In genomic region chr5:43859663-43860062, GRCm38 (mm10) we compare ENCODE assay signal across 21 mouse cellular contexts. TPM values are rescaled to one million over a fixed set of nuclear protein-coding genes. Genes with fewer than 3 reads are reported as not detected.
DNase-seq lines count a peak whose midpoint lies in the region; ATAC-seq and TF ChIP-seq lines count a peak whose summit lies in the region.
"Had no signal": no experiment of that assay in that cellular context is flagged by ENCODE, and none has a peak within 500 bp of the region (broad histone marks: within the 10 kb centered on the region; RNA-seq: fewer than 3 reads in every experiment).

No protein-coding gene starts in this region.

- H3K36me3 ChIP-seq in heart, embryonic 13.5 days = no peaks in the 10 kb centered on the region
- peaks cover 7% of the 10 kb centered on the region for H3K36me3 ChIP-seq in heart, adult 2 months (ENCODE audit: control insufficient read depth, insufficient read depth, low read length)
- H3K36me3 ChIP-seq in MEL (ENCODE audit: control insufficient read depth in 1 of 2, insufficient read depth in 2 of 2, low read length in 2 of 2) = peaks cover 0 to 7% of the 10 kb centered on the region in 2 experiments; a peak in 2 of 4 replicates
- H3K36me3 ChIP-seq in small intestine, adult 2 months (ENCODE audit: control insufficient read depth, insufficient read depth, low read length) = no peaks in the 10 kb centered on the region
- no peaks in the 10 kb centered on the region for H3K36me3 ChIP-seq in liver, postnatal 0 days (replicated peaks; ENCODE audit: insufficient read depth, low read length)
- H3K36me3 ChIP-seq: embryonic facial prominence, embryonic 13.5 days; forebrain, embryonic 12.5 days; hindbrain, embryonic 10.5 days; hindbrain, embryonic 15.5 days had no signal

- no peak for ATAC-seq in heart, embryonic 13.5 days (ENCODE audit: extremely low read depth, insufficient number of reproducible peaks, low FRiP score, low TSS enrichment)
- ATAC-seq in liver, postnatal 0 days = no peak
- ATAC-seq: forebrain, embryonic 16.5 days had no signal

- H3K4me3 ChIP-seq in heart, embryonic 13.5 days = no peak overlapping the region
- H3K4me3 ChIP-seq in heart, adult 2 months = no peak overlapping the region
- H3K4me3 ChIP-seq in MEL (ENCODE audit: control insufficient read depth in 1 of 2, insufficient read depth in 1 of 2, low read depth in 2 of 2, low read length in 2 of 2) = no peak overlapping the region
- H3K4me3 ChIP-seq in small intestine, adult 2 months (ENCODE audit: low read depth, low read length) = no peak overlapping the region
- no peak overlapping the region for H3K4me3 ChIP-seq in liver, postnatal 0 days (ENCODE audit: low read depth, low read length)
- H3K4me3 ChIP-seq: embryonic facial prominence, embryonic 13.5 days; forebrain, embryonic 12.5 days; hindbrain, embryonic 10.5 days; hindbrain, embryonic 15.5 days had no signal

- H3K9me3 ChIP-seq in heart, embryonic 13.5 days = peaks cover 14% of the 10 kb centered on the region
- no peaks in the 10 kb centered on the region for H3K9me3 ChIP-seq in MEL (replicated peaks; ENCODE audit: insufficient read depth, low read length)
- H3K9me3 ChIP-seq in liver, postnatal 0 days (ENCODE audit: low read length) = no peaks in the 10 kb centered on the region
- H3K9me3 ChIP-seq: embryonic facial prominence, embryonic 13.5 days; forebrain, embryonic 12.5 days; hindbrain, embryonic 15.5 days had no signal

- no peak overlapping the region for H3K27ac ChIP-seq in heart, embryonic 13.5 days (replicated peaks)
- no peak overlapping the region for H3K27ac ChIP-seq in heart, adult 2 months
- no peak overlapping the region for H3K27ac ChIP-seq in MEL (ENCODE audit: control insufficient read depth, low read depth, low read length)
- peak overlapping the region; percentile 83 for H3K27ac ChIP-seq in small intestine, adult 2 months (ENCODE audit: insufficient read depth, low read depth, low read length)
- H3K27ac ChIP-seq in liver, postnatal 0 days (ENCODE audit: low read depth) = no peak overlapping the region
- H3K27ac ChIP-seq: embryonic facial prominence, embryonic 13.5 days; forebrain, embryonic 12.5 days; hindbrain, embryonic 10.5 days; hindbrain, embryonic 15.5 days had no signal

- TF ChIP-seq POLR2A in heart, adult 2 months (IDR thresholded peaks at IDR 0.05; ENCODE audit: insufficient read depth, low read depth, low read length) = no peak
- TF ChIP-seq POLR2A in MEL (IDR thresholded peaks at IDR 0.05; ENCODE audit: control insufficient read depth in 1 of 2, insufficient read depth in 1 of 2, low read depth in 1 of 2, low read length in 2 of 2, poor library complexity in 1 of 2) = no peak
- TF ChIP-seq POLR2A in small intestine, adult 2 months (IDR thresholded peaks at IDR 0.05; ENCODE audit: low read depth, low read length) = no peak

- peak overlapping the region; percentile 12; the same call in 1 of the 2 replicates for H3K4me2 ChIP-seq in heart, embryonic 13.5 days
- H3K4me2 ChIP-seq in liver, postnatal 0 days (ENCODE audit: low read depth, low read length) = no peak overlapping the region
- H3K4me2 ChIP-seq: embryonic facial prominence, embryonic 13.5 days; forebrain, embryonic 12.5 days; hindbrain, embryonic 15.5 days had no signal

- DNase-seq in heart, adult 2 months = no peak
- DNase-seq in MEL (ENCODE audit: low read depth, low spot score) (peak; percentile 21), ZHBTc4 (ENCODE audit: low read depth, low spot score) (peak; percentile 43)
- no peak for DNase-seq in liver, postnatal 0 days
- DNase-seq in testis, postnatal 10 days (ENCODE audit: low spot score) = no peak
- DNase-seq: adrenal gland, adult 2 months; adrenal gland, postnatal 25 days; cerebellum, adult 18-20 months; cerebellum, adult 9-11 months; cerebellum, postnatal 36 days; gastrocnemius, postnatal 10 days; heart, postnatal 10 days; kidney, adult 18-20 months had no signal

- 21% methylated on average over 8 of the region's 8 CpGs for WGBS in heart, embryonic 13.5 days
- WGBS in heart, adult 2 months = 39% methylated on average over 8 of the region's 8 CpGs
- WGBS in small intestine, adult 2 months = 29% methylated on average over 8 of the region's 8 CpGs
- 82% methylated on average over 8 of the region's 8 CpGs for WGBS in liver, postnatal 0 days (ENCODE audit: insufficient replicate concordance)

- no peak for TF ChIP-seq RAD21 in MEL (IDR thresholded peaks at IDR 0.05; ENCODE audit: low read depth, low read length)

- no peak overlapping the region for H3K9ac ChIP-seq in heart, embryonic 13.5 days
- no peak overlapping the region for H3K9ac ChIP-seq in heart, adult 2 months (ENCODE audit: low read depth, low read length)
- no peak overlapping the region for H3K9ac ChIP-seq in MEL (ENCODE audit: control insufficient read depth, low read depth, low read length, poor library complexity, severe bottlenecking)
- no peak overlapping the region for H3K9ac ChIP-seq in liver, postnatal 0 days (replicated peaks)
- H3K9ac ChIP-seq: embryonic facial prominence, embryonic 13.5 days; forebrain, embryonic 12.5 days; hindbrain, embryonic 15.5 days had no signal

- peaks cover 21% of the 10 kb centered on the region; the same call in 1 of the 2 replicates for H3K4me1 ChIP-seq in heart, embryonic 13.5 days
- H3K4me1 ChIP-seq in heart, adult 2 months (ENCODE audit: control insufficient read depth, insufficient read depth, low read length) = peaks cover 4% of the 10 kb centered on the region
- peaks cover 0 to 10% of the 10 kb centered on the region in 2 experiments; a peak in 2 of 4 replicates for H3K4me1 ChIP-seq in MEL (ENCODE audit: control insufficient read depth in 1 of 2, insufficient read depth in 2 of 2, low read length in 2 of 2)
- peaks cover 24% of the 10 kb centered on the region for H3K4me1 ChIP-seq in small intestine, adult 2 months (ENCODE audit: control insufficient read depth, insufficient read depth, insufficient read length, low read length)
- H3K4me1 ChIP-seq in liver, postnatal 0 days (ENCODE audit: insufficient read depth) = 0 out of 2 replicates have a peak, but pooled peaks cover 4% of the 10 kb centered on the region
- H3K4me1 ChIP-seq: embryonic facial prominence, embryonic 13.5 days; forebrain, embryonic 12.5 days; hindbrain, embryonic 10.5 days; hindbrain, embryonic 15.5 days had no signal

- no peaks in the 10 kb centered on the region for H3K27me3 ChIP-seq in heart, embryonic 13.5 days (replicated peaks)
- no peaks in the 10 kb centered on the region for H3K27me3 ChIP-seq in heart, adult 2 months (ENCODE audit: control insufficient read depth, insufficient read depth, low read length)
- no peaks in the 10 kb centered on the region; a peak in 1 of 4 replicates for H3K27me3 ChIP-seq in MEL (ENCODE audit: control insufficient read depth in 1 of 2, insufficient read depth in 2 of 2, low read length in 2 of 2)
- no peaks in the 10 kb centered on the region for H3K27me3 ChIP-seq in small intestine, adult 2 months (ENCODE audit: control insufficient read depth, insufficient read depth, low read length)
- H3K27me3 ChIP-seq in liver, postnatal 0 days (ENCODE audit: insufficient read depth, low read length) = no peaks in the 10 kb centered on the region
- H3K27me3 ChIP-seq: CH12.LX; embryonic facial prominence, embryonic 13.5 days; forebrain, embryonic 12.5 days; hindbrain, embryonic 15.5 days had no signal

- no peak for TF ChIP-seq EP300 in heart, adult 2 months (IDR thresholded peaks at IDR 0.05; ENCODE audit: insufficient read depth, low read depth, low read length)
- peak in 1 of 2 experiments; percentile 38; a peak in 1 of 4 replicates for TF ChIP-seq EP300 in MEL (IDR thresholded peaks at IDR 0.05; ENCODE audit: low read depth in 1 of 2, low read length in 2 of 2)
- TF ChIP-seq EP300 in liver, postnatal 0 days (IDR thresholded peaks at IDR 0.05; ENCODE audit: low read depth) = no peak

- intact Hi-C loops in heart, adult 2 months (cut with DNase I) = no loop called here

- no peak for TF ChIP-seq CTCF in heart, adult 2 months (IDR thresholded peaks at IDR 0.05)
- TF ChIP-seq CTCF in MEL (IDR thresholded peaks at IDR 0.05 in 2 of 3, conservative IDR thresholded peaks at IDR 0.05 in 1 of 3; ENCODE audit: control insufficient read depth in 1 of 3, insufficient read depth in 1 of 3, low read depth in 2 of 3, low read length in 3 of 3, poor library complexity in 1 of 3, severe bottlenecking in 1 of 3) = no peak
- no peak for TF ChIP-seq CTCF in small intestine, adult 2 months (IDR thresholded peaks at IDR 0.05; ENCODE audit: extremely low read depth, insufficient read length, insufficient replicate concordance, low read depth, low read length)
- no peak for TF ChIP-seq CTCF in liver, postnatal 0 days (IDR thresholded peaks at IDR 0.05; ENCODE audit: low read depth)

- H3K79me2 ChIP-seq in heart, adult 2 months (replicated peaks; ENCODE audit: control insufficient read depth, insufficient read depth, low read length) = no peaks in the 10 kb centered on the region
- no peaks in the 10 kb centered on the region for H3K79me2 ChIP-seq in MEL (ENCODE audit: control insufficient read depth, insufficient read depth, low read length, poor library complexity)

RNA-seq across cellular contexts. Expression of gene Cd38, which starts 8.7 kb away (rescaled TPM):
- polyA plus RNA-seq in heart, embryonic 13.5 days (2015; fragmentation: Nextera tagmentation; extraction: Ambion mirVana) = 19.6 and 23.8 TPM in 2 replicates
- total RNA-seq in heart, adult 2 months (2021) = 1 to 10 TPM; 7.3 to 7.5 TPM
- 8.6 and 22.0 TPM in 2 replicates for polyA plus RNA-seq in heart, adult 2 months (2012; rRNA removed)
- not detected in 2 replicates for total RNA-seq in MEL (2012; rRNA removed)
- polyA plus RNA-seq in MEL (2012; ENCODE audit: insufficient read depth in 1 of 2, insufficient read length in 2 of 2, low read depth in 1 of 2, low replicate concordance in 2 of 2, missing spikeins in 1 of 2) = not detected
- polyA plus RNA-seq in small intestine, adult 2 months (2012; rRNA removed) = 12.4 and 17.6 TPM in 2 replicates
- polyA plus RNA-seq in liver, postnatal 0 days (2015; fragmentation: Nextera tagmentation; extraction: Ambion mirVana) = 18.6 and 20.5 TPM in 2 replicates

RNA-seq across cellular contexts. Expression of gene Fbxl5, which starts 38.2 kb away (rescaled TPM):
- 43.2 and 45.4 TPM in 2 replicates for polyA plus RNA-seq in heart, embryonic 13.5 days (2015; fragmentation: Nextera tagmentation; extraction: Ambion mirVana)
- 10 to 100 TPM; 32.6 to 39.0 TPM for total RNA-seq in heart, adult 2 months (2021)
- polyA plus RNA-seq in heart, adult 2 months (2012; rRNA removed) = 20.1 and 32.0 TPM in 2 replicates
- 25.7 and 29.4 TPM in 2 replicates for total RNA-seq in MEL (2012; rRNA removed)
- 10 to 100 TPM in 1 of 2 experiments, not detected in 1; 22.8 TPM for polyA plus RNA-seq in MEL (2012; ENCODE audit: insufficient read depth in 1 of 2, insufficient read length in 2 of 2, low read depth in 1 of 2, low replicate concordance in 2 of 2, missing spikeins in 1 of 2)
- polyA plus RNA-seq in small intestine, adult 2 months (2012; rRNA removed) = 12.0 and 25.8 TPM in 2 replicates
- polyA plus RNA-seq in liver, postnatal 0 days (2015; fragmentation: Nextera tagmentation; extraction: Ambion mirVana) = 15.9 and 16.5 TPM in 2 replicates

RNA-seq across cellular contexts. Expression of gene Bst1, which starts 41.0 kb away (rescaled TPM):
- 0.37 and 0.62 TPM in 2 replicates for polyA plus RNA-seq in heart, embryonic 13.5 days (2015; fragmentation: Nextera tagmentation; extraction: Ambion mirVana)
- total RNA-seq in heart, adult 2 months (2021) = 1 to 10 TPM; 1.6 to 3.3 TPM
- 1.3 and 1.7 TPM in 2 replicates for polyA plus RNA-seq in heart, adult 2 months (2012; rRNA removed)
- total RNA-seq in MEL (2012; rRNA removed) = not detected in 2 replicates
- polyA plus RNA-seq in MEL (2012; ENCODE audit: insufficient read depth in 1 of 2, insufficient read length in 2 of 2, low read depth in 1 of 2, low replicate concordance in 2 of 2, missing spikeins in 1 of 2) = not detected
- polyA plus RNA-seq in small intestine, adult 2 months (2012; rRNA removed) = 25.9 and 87.8 TPM in 2 replicates
- 3.1 TPM in 2 replicates for polyA plus RNA-seq in liver, postnatal 0 days (2015; fragmentation: Nextera tagmentation; extraction: Ambion mirVana)
- polyA plus RNA-seq: embryonic facial prominence, embryonic 13.5 days; forebrain, embryonic 12.5 days; forebrain, embryonic 16.5 days; hindbrain, embryonic 10.5 days had no signal

RNA-seq across cellular contexts. Expression of gene Gm7879, which starts 53.3 kb away (rescaled TPM):
- 0.48 TPM in 1 of 2 replicates, not detected in the other for polyA plus RNA-seq in heart, embryonic 13.5 days (2015; fragmentation: Nextera tagmentation; extraction: Ambion mirVana)
- 1 to 10 TPM; 6.4 to 8.6 TPM for total RNA-seq in heart, adult 2 months (2021)
- 0.45 and 0.76 TPM in 2 replicates for polyA plus RNA-seq in heart, adult 2 months (2012; rRNA removed)
- total RNA-seq in MEL (2012; rRNA removed) = 2.9 and 3.0 TPM in 2 replicates
- polyA plus RNA-seq in MEL (2012; ENCODE audit: insufficient read depth in 1 of 2, insufficient read length in 2 of 2, low read depth in 1 of 2, low replicate concordance in 2 of 2, missing spikeins in 1 of 2) = not detected
- not detected in 2 replicates for polyA plus RNA-seq in small intestine, adult 2 months (2012; rRNA removed)
- 0.51 TPM in 1 of 2 replicates, not detected in the other for polyA plus RNA-seq in liver, postnatal 0 days (2015; fragmentation: Nextera tagmentation; extraction: Ambion mirVana)
- polyA plus RNA-seq: adrenal gland, adult 2 months; embryonic facial prominence, embryonic 13.5 days; forebrain, embryonic 16.5 days; hindbrain, embryonic 10.5 days; hindbrain, embryonic 15.5 days had no signal

Comparison
In these comparisons a context has a peak if more than half of its experiments do, and no peak if none do; other contexts are left out.
1. DNase-seq: peak in MEL (single experiment) and ZHBTc4 (single experiment); none in heart, adult 2 months (0 of 2), liver, postnatal 0 days (single experiment) and testis, postnatal 10 days (single experiment).